8 mouse cellular contexts compared by ENCODE assay signal in the genomic region with DNA sequence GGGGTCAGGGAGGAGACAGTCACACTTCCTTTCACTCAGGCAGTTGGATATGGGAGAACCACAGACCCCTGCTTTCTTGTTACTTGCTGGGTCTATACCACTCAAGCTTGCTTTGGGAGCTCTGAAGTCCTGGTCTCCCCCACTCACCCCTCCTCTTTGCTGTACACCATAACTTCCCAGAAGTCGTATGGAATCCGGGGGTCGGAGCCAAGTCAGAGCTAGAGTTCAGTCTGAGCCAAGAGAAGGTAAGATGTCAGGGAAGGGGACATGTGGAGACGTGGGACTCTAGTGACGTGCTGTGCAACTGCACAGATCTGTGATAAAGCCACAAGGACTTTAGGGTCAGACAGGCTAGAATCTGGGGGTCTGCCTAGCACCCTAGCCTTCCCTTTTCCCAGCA. TPM values are rescaled to one million over a fixed set of nuclear protein-coding genes. Genes with fewer than 3 reads are reported as not detected.
DNase-seq lines count a peak whose midpoint lies in the region; ATAC-seq and TF ChIP-seq lines count a peak whose summit lies in the region.

No protein-coding gene starts in this region.

- no peak overlapping the region; the same call in 1 of the 2 replicates for H3K9ac ChIP-seq in lung, embryonic 14.5 days
- no peak overlapping the region; the same call in 1 of the 2 replicates for H3K9ac ChIP-seq in forebrain, embryonic 15.5 days (replicated peaks)
- peak overlapping the region; percentile 90 for H3K9ac ChIP-seq in limb, embryonic 13.5 days

- 51% methylated on average over 5 of the region's 5 CpGs for WGBS in lung, embryonic 14.5 days
- WGBS in forebrain, embryonic 15.5 days, result 69% methylated on average over 5 of the region's 5 CpGs
- WGBS in limb, embryonic 13.5 days, result 68% methylated on average over 5 of the region's 5 CpGs

- no peak for ATAC-seq in lung, embryonic 14.5 days (ENCODE audit: insufficient read depth)
- ATAC-seq in forebrain, embryonic 15.5 days (replicated peaks), result no peak
- no peak for ATAC-seq in limb, embryonic 13.5 days (ENCODE audit: low FRiP score, low read depth)

- no peaks in the 10 kb centered on the region for H3K9me3 ChIP-seq in lung, embryonic 14.5 days (ENCODE audit: low read depth, low read length)
- no peaks in the 10 kb centered on the region for H3K9me3 ChIP-seq in forebrain, embryonic 15.5 days
- no peaks in the 10 kb centered on the region for H3K9me3 ChIP-seq in limb, embryonic 13.5 days

- no peaks in the 10 kb centered on the region for H3K27me3 ChIP-seq in lung, embryonic 14.5 days (ENCODE audit: insufficient read depth, low read length)
- no peaks in the 10 kb centered on the region for H3K27me3 ChIP-seq in forebrain, embryonic 15.5 days
- no peaks in the 10 kb centered on the region for H3K27me3 ChIP-seq in limb, embryonic 13.5 days

- no peak overlapping the region for H3K4me3 ChIP-seq in lung, embryonic 14.5 days (ENCODE audit: low read depth, low read length)
- H3K4me3 ChIP-seq in forebrain, embryonic 15.5 days, result peak overlapping the region; percentile 89; the same call in 1 of the 2 replicates
- peak overlapping the region; percentile 90 for H3K4me3 ChIP-seq in limb, embryonic 13.5 days

- TF ChIP-seq CTCF in lung, embryonic 14.5 days (IDR thresholded peaks at IDR 0.05; ENCODE audit: low read depth), result no peak

- no peaks in the 10 kb centered on the region for H3K36me3 ChIP-seq in lung, embryonic 14.5 days (ENCODE audit: insufficient read depth)
- no peaks in the 10 kb centered on the region for H3K36me3 ChIP-seq in forebrain, embryonic 15.5 days
- H3K36me3 ChIP-seq in limb, embryonic 13.5 days, result no peaks in the 10 kb centered on the region; the same call in 1 of the 2 replicates

- no peak for DNase-seq in lung, embryonic 14.5 days
- DNase-seq in lung, postnatal 14 days, result no peak
- peak; percentile 79 for DNase-seq in skeletal muscle tissue, adult 2 months (ENCODE audit: low read depth, low spot score)
- no peak for DNase-seq in left cerebral cortex, adult 8-10 months (ENCODE audit: low spot score in 2 of 2)
- no peak for DNase-seq in layer of hippocampus, adult 8-10 months (ENCODE audit: low spot score in 2 of 2)
- DNase-seq in ovary, postnatal 36 days (ENCODE audit: low spot score), result no peak

- H3K27ac ChIP-seq in lung, embryonic 14.5 days (ENCODE audit: low read depth), result no peak overlapping the region
- H3K27ac ChIP-seq in forebrain, embryonic 15.5 days (replicated peaks), result no peak overlapping the region
- H3K27ac ChIP-seq in limb, embryonic 13.5 days, result no peak overlapping the region

- H3K4me1 ChIP-seq in lung, embryonic 14.5 days (ENCODE audit: insufficient read depth), result peaks cover 9% of the 10 kb centered on the region
- peaks cover 42% of the 10 kb centered on the region for H3K4me1 ChIP-seq in forebrain, embryonic 15.5 days
- H3K4me1 ChIP-seq in limb, embryonic 13.5 days, result peaks cover 30% of the 10 kb centered on the region

- H3K4me2 ChIP-seq in lung, embryonic 14.5 days, result peak overlapping the region; percentile 96
- peak overlapping the region; percentile 83 for H3K4me2 ChIP-seq in forebrain, embryonic 15.5 days (replicated peaks)
- H3K4me2 ChIP-seq in limb, embryonic 13.5 days (replicated peaks), result peak overlapping the region; percentile 99

RNA-seq across cellular contexts. Expression of a gene that starts 2.0 kb away (rescaled TPM):
- 27.2 and 29.9 TPM in 2 replicates for polyA plus RNA-seq in lung, embryonic 14.5 days (2014; fragmentation: Nextera tagmentation; extraction: Ambion mirVana)
- polyA plus RNA-seq in forebrain, embryonic 15.5 days (2015; fragmentation: Nextera tagmentation; extraction: Ambion mirVana), result 47.2 and 47.4 TPM in 2 replicates
- polyA plus RNA-seq in limb, embryonic 13.5 days (2015; fragmentation: Nextera tagmentation; extraction: Ambion mirVana), result 33.9 and 36.0 TPM in 2 replicates
- 10 to 100 TPM; 76.6 to 81.9 (median 78.9) TPM for total RNA-seq in left cerebral cortex, adult 8-10 months (2022)
- 10 to 100 TPM; 72.1 to 88.1 (median 77.0) TPM for total RNA-seq in layer of hippocampus, adult 8-10 months (2022)

RNA-seq across cellular contexts. Expression of a gene that starts 11.8 kb away (rescaled TPM):
- polyA plus RNA-seq in lung, embryonic 14.5 days (2014; fragmentation: Nextera tagmentation; extraction: Ambion mirVana), result 23.2 and 26.9 TPM in 2 replicates
- 14.5 and 18.2 TPM in 2 replicates for polyA plus RNA-seq in forebrain, embryonic 15.5 days (2015; fragmentation: Nextera tagmentation; extraction: Ambion mirVana)
- polyA plus RNA-seq in limb, embryonic 13.5 days (2015; fragmentation: Nextera tagmentation; extraction: Ambion mirVana), result 31.6 and 37.7 TPM in 2 replicates
- 10 to 100 TPM; 14.9 to 16.3 (median 15.3) TPM for total RNA-seq in left cerebral cortex, adult 8-10 months (2022)
- total RNA-seq in layer of hippocampus, adult 8-10 months (2022), result 10 to 100 TPM; 14.6 to 20.3 (median 17.8) TPM
